Mouse (Mus musculus): ENCODE data around the gene Fam171b.

The Fam171b gene

DNA sequence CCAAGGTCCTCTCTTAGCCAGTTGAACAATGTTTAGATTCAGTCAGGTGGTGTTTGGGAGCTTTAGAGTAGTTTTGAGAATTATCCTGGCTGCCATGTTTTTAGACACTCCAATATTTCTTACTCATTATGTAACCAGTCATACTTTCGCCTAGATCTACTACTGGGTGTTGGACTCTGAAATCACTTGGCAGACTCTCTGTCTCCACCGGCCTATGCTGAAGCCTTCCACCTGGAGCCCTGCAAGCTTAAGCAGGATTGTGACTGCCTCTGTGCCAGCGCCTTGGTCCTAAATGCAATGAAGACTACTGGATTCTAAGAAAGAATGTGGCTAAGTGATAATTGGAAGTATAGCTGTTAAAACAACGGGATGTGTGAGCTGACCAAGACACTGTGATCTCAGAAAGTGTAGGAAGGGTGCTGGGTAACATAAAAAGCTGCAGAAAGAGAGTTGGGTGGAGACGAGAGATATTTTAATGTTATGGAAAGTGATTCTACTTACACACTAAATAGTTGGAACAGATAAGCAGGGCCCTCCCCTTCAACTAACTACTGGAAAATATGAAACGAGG, 71.5 kb downstream of the Fam171b start:
- no peak for DNase-seq (ENCODE audit: low spot score in 2 of 2)

DNA sequence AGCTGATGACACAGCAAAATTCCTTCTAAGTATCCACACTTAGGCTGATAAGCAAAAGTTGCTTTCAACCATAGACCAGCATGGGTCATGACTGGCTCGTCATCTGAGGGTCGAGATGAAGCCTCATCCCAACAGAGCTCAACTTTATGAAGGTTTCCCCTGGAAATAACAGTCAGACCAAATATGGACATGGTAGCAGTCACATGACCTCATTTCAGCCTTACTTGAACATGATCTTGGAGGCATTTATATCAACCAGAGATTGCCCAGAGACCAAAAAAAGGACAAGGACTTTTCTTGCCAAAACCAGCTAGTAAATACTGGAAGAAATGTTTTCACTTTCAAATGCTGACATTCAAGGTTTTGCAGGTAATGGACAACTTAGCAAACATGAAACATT, 81.3 kb downstream of the Fam171b start:
- DNase-seq (ENCODE audit: low spot score in 2 of 2), result no peak

DNA sequence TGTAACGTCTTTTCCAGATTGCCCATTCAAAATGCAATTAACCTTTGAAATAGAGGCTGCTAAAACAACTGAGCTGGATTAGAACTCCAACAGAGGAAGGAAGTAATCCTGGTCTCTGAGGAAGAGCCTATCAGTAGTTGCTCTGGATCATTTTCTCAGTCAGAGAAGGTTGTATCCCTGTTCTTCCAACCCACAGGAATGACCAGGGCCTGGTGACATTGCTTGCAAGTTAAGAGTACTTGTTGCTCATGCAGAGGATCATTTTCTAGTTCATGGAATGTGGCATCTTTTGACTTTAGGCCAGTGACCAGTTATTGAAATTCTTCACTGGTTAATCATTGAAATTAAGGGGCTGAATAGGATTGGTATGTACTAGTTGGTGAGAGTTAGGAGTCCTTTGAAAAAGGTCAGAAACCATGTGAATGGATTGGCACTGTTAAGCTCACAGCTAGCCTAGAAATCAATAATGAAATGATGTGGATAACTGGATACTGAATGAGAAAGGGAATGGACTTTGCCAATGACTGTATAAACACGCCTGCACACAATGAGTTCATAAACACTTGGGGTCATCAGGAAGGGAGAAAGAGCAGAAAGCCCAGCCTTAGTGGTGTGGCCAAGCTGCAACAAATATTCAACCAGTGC, 89.6 kb downstream of the Fam171b start:
- no peak for DNase-seq (ENCODE audit: low spot score in 2 of 2)

DNA sequence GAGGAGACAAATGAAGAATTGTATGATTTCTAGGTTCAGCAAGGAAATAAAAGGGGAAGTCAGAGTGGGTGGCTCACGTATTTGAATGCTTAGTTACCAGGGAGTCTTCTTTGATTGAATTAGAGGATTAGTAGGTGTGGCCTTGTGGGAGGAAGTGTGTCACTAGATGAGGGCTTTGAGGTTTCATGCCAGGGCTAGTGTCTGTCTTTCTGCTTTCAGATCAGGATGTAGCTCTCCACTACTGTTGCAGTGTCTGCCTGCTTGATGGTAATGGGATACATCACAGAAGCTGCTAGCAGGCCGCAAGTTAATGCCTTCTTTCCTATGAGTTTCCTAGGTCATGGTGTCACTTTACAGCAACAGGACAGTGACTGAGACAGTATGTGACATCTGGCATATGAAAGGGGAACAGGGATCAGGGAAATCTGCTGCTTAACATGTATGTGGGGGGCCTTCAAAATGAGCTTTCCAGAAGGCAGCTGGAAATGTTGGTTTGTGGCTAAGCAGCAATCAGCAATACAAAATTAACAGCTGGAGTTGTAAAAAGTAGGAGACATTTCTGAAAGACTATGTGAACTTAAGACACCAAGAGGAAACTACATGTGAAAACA, 117.1 kb downstream of the Fam171b start:
- DNase-seq (ENCODE audit: low spot score in 2 of 2), result no peak

Measured in thymus, postnatal 10 days (tissue).